Mouse (Mus musculus) adrenal gland, adult (tissue): Measurements from ENCODE around the gene Tvp23b.

Source experiments
- DNase-seq, 2 experiments: peaks; one replicate each; pipeline ENCODE4 v3.0.0; 2022 to 2023; ENCODE audit warnings: low spot score in 1 of 2; ENCODE audit not compliant: inconsistent age in 2 of 2

The Tvp23b gene

GRCm38 (mm10) chr11:62879220-62880048 is at the start of gene Tvp23b:
Tvp23b (plus strand) TSS chr11:62879455.
- peak; percentile 99 to 100 for DNase-seq

DNA sequence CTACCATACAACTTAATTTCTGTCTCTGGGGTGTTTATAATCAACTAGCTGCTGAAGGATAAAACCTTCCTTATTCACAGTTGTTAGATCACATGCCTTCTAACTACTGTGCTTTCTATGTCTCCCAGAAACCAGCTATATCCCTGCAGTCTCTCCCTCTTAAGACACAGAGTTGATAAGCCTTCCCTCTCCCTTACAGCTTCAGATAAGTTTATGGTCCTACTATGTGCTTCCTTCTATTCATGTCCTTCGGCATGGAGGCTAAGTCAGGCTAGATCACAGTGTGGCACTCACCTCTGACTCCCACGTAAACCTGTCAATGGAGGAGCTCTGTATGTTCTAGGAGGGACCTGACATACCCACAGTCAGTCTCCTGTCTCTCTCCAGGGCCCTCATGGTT is 48.9 kb upstream of the Tvp23b start:
- no peak for DNase-seq

- DNase-seq: no peak
These were observed 47.3 kb upstream of the Tvp23b start for GRCm38 (mm10) chr11:62831906-62832305.

DNA sequence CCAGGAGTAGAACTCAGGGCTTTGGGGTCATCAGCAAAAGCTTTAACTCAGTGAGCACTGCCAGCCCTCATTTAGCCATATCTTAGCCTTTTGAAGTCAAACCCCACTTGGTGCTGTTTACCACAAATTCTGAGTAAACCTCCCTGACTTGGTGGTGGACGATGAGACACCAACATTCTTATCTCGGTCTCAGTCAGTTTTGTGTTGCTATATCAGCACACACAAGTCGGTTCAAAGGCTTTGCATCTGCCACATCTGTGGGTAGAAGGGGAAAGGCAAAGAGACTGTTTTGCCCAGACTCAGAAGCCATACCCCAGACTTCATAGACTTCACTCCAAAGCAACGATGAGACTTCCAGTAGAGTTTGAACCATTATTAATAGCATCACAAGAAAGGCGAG is 34.7 kb upstream of the Tvp23b start:
- DNase-seq: no peak

- no peak for DNase-seq
These were observed 33.5 kb upstream of the Tvp23b start for GRCm38 (mm10) chr11:62845730-62846129.

DNA sequence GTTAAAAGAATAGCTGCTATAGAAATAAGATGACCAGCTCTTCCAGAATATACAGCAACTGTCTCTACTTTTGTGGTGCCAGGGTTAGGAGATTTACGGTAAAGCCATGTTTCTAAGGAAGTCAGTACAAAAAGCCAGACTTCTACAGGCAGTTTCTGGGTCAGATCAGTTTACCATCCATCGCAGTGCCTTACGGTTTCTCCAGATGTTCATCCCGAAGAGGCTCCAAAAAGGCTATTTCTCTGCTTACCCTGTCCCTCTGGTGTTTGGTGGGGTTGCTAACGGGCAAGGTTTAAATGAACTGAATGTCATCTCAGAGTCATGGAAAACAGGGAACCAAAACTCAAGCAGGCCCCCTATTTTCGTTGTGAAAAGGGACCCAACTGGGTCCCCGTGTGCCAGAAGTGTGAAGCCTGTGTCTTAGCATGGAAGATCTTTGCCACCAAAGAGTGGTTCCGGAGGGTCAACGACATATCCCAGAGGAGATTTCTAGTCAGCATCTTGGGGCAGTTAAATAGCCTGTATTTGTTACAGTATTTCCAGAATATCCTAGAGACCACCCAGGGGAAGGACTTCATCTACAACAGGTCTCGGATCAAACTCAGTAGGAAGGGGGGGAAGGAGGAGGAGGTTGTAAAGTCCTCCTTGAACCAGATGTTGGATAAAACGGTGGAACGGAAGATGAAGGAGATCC is 32.1 kb upstream of the Tvp23b start, which contains the start of gene Fbxw10:
Gene Fbxw10, plus strand, starts transcription at position 109 of the 694 bp plus-strand sequence.
- peak in 1 of 2 experiments; percentile 63 for DNase-seq

GRCm38 (mm10) chr11:62847655-62848191 is 31.5 kb upstream of the Tvp23b start:
- peak in 1 of 2 experiments; percentile 38 for DNase-seq

GRCm38 (mm10) chr11:62848301-62848700 is 31.0 kb upstream of the Tvp23b start:
- no peak for DNase-seq

GRCm38 (mm10) chr11:62851199-62851598 is 28.1 kb upstream of the Tvp23b start:
- peak; percentile 17 to 78 for DNase-seq

- no peak for DNase-seq
These were observed 25.9 kb upstream of the Tvp23b start for GRCm38 (mm10) chr11:62853334-62853733.

DNA sequence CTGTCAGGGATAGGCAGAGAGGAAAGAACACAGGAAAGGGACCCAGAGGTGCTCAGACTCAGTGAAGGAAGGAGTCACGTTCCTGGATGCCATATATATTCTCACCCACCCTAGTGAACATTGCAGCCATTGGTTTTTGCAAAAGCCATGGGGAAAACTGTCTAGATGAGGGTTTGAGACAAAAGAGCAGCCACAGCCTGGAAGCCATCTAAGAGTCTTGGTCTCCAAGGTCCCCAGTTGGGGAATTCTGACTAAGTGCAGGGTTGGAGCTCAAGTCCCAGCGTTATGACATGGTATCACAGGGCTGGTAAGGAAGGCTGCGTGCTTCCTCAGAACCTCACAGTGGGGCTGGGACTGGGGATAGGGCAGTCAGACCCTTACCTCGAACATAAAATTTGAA is 13.7 kb upstream of the Tvp23b start:
- peak in 1 of 2 experiments; percentile 50 for DNase-seq

DNA sequence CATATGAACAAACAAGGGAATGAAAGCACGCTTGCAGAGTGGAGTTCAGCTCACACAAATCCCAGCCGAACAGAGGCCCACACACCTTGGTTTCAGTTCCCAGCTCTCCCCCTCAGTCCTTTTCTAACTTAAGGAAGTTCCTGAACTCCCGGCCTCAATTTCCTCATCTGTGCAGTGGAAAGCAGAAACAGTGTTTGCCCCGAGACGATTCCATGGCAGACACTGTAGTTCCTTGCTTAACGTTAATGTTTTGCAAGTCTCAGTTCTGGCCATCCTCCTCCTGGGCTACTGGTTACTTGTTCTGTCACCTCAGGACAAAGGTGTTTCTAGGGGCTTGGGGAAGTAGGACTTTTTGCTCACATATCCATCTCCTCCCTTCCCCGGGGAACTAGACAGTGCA is 12.6 kb upstream of the Tvp23b start:
- DNase-seq: no peak

GRCm38 (mm10) chr11:62869201-62869600 is 10.1 kb upstream of the Tvp23b start:
- DNase-seq: no peak

DNA sequence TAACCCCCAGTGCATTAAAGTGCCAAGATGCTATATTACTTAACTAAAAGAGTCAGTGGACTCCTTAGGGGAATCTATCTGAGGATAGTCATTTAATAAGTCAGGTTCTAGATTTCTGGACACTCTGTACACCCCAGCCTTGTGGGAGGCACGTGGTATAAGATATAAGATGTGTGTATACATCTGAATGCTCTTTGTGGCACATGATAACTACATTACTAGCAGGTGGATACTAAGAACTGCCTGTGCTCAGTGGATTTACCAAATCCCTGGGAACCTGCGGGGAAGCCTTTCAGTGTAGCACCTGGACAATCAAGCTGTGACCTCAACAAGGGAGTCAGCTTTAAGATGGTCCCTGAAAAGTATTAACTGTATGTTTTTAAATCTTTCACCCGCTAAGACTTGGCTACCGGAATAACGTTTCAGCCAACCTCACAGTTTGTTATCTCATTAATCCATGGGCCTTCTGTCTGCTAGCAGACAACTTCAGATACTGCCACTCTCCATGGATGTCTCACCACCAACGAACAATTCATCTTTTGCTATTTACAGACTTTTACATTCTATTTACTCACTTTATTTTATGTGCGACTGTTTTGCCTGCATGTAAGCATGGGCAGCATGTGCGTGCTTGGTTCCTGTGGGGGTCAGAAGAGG is 9.4 kb upstream of the Tvp23b start:
- no peak for DNase-seq

GRCm38 (mm10) chr11:62873479-62873878 is 5.8 kb upstream of the Tvp23b start:
- DNase-seq: peak in 1 of 2 experiments; percentile 51

- no peak for DNase-seq
These were observed 3.6 kb upstream of the Tvp23b start for GRCm38 (mm10) chr11:62875696-62876095.

GRCm38 (mm10) chr11:62876445-62876844 is 2.8 kb upstream of the Tvp23b start:
- no peak for DNase-seq

- DNase-seq: no peak
These were observed 1.9 kb upstream of the Tvp23b start for GRCm38 (mm10) chr11:62877391-62877790.

DNA sequence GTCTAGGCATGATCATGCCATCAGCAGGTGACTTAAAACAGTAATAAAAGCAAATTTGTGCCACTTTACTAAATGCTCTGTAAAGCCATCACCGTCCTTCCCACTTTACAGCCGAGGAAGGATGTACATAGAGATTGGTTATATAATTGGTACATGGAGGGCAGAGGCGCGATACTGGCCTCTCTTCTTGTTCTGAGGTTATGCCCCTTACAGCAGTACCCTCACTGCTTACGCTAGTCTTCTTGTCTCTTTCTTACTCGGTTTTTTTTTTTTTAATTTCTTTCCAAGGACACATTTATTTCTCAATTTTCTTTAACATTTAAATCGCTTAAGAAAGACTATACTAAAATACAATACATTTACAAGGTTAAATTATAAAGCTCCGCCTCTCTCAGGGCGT is 527 bp upstream of the Tvp23b start:
- DNase-seq: no peak

GRCm38 (mm10) chr11:62883407-62883806 is 4.2 kb downstream of the Tvp23b start:
- DNase-seq: no peak

- DNase-seq: peak in 1 of 2 experiments; percentile 48
These were observed 6.1 kb downstream of the Tvp23b start for GRCm38 (mm10) chr11:62885323-62885722.
